Mouse (Mus musculus): ENCODE data around the gene Kpna6.

Gene Kpna6

DNA sequence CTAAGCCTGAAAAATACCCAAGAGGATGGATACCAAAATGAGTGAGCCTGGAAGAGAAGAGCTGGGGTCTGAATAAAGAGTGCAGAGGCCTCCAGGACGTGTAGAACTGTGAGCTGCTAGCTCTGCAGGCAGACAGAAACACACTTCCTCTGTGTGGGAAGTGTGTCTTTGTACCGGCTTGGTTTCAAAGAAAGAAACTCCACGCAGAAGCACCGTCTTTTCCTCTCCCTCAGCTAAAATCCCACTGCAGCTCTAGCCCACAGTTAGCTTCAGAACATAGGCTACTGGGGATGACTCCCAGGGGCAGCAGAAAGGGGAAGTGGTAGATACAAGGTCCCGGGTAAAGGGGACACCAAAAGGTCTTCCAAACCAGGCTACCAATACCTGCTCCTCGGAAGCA is 27.4 kb downstream of the Kpna6 start:
- DNase-seq = no peak

DNA sequence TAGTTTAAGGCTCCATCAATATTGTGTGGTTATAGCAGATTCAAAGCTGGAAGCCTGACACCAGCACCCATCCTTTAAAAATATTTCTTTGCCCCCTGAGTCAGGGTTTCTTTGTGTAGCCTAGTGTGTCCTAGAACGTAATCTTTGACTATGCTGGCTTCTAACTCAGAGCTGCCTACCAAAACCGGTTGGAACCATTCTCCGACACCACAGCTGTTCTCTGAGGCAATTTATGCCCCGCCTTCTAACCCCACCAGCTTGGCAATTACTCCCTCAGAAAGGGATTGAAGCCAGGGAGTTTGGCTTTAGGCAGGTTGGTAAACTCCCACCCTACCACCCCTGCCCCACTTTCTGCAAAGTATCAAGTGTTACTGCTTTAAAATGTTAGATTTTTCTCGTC is 30.8 kb downstream of the Kpna6 start:
- peak in 1 of 2 experiments; percentile 24 for DNase-seq

GRCm38 (mm10) chr4:129640638-129641467 is 31.7 kb downstream of the Kpna6 start, which contains the start of gene Txlna:
TSS of gene Txlna (minus strand) at chr4:129641065.
- peak; percentile 98 for DNase-seq

- peak; percentile 37 to 56 for DNase-seq
These were observed 32.4 kb downstream of the Kpna6 start for GRCm38 (mm10) chr4:129640101-129640637.

GRCm38 (mm10) chr4:129639221-129639620 is 33.3 kb downstream of the Kpna6 start:
- DNase-seq = no peak

DNA sequence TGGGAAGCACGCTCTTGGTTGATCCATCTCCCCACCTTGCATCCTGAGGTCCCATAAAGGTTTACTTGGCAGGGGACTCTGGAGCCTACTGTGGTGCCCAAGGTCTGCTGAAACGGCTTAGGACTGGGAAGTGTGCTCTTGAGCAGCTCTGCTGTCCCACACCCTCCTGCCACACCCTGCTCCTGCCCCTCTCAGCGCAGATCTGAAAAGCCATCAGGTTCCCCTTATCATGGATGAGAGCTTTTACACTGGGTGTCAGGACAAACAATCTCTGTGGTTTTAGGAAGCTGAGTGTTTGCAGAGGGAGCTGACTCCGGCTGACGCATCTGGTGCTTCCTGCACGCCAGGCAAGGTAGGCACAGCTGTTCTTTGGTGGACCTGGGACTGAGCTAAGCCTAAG is 38.7 kb downstream of the Kpna6 start:
- DNase-seq = no peak

GRCm38 (mm10) chr4:129631867-129632266 is 40.7 kb downstream of the Kpna6 start:
- DNase-seq = no peak

DNA sequence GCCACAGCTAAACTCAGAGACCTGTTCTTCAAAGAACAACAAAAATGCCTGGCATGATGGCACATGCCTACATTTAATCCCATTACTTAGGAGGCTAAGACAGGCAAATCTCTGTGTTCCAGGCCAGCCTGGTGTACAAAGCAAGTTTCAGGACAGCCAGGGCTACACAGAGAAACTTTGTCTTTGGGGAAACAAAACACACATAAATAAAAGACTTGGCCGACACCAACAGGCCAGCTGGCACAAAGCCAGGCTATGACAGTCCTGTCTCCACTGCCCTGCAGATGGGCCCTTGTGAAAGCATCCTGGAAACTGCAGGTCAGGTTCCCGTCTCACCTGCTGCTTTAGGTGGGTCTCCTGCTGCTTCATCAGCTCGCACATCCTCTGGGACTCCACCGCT is 41.6 kb downstream of the Kpna6 start:
- DNase-seq = peak; percentile 58 to 78

DNA sequence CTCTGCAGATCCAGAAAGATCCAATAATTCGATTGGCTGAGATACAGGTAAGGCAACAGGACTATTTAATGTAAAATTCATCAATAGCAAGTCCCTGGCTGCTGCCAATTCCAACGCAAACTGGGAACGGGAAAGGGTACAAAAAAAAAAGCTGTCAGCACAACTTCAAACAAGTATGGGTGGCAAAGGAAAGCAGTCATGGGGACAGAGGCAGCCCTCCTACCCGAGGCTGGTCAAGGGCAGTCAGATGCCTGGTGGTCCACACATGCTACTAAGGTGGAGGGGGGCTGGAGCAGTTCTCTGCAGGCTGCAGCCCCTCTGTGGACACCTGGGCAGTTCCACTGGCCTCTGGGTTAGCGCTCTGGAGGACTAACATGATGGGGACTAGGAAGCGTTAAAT is 46.5 kb downstream of the Kpna6 start:
- no peak for DNase-seq

- no peak for DNase-seq
These were observed 47.1 kb downstream of the Kpna6 start for GRCm38 (mm10) chr4:129625496-129625895.

DNA sequence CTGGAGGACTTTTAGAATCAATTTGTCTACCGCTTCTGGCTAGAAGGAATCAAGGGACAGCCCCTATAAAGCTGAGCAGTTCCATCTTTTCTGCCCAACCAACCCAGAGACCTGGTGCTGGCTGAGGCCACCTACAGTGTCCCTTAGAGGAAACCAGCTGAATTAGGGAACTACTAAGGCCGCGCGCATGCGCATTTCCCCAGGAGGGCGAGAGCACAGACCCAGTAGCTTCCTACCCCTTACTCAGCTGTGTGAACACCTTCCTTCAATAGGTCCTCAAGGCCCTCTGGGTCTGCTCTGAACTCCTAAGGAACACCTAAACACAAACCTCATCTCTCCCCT is 47.6 kb downstream of the Kpna6 start:
- peak; percentile 39 to 68 for DNase-seq

DNA sequence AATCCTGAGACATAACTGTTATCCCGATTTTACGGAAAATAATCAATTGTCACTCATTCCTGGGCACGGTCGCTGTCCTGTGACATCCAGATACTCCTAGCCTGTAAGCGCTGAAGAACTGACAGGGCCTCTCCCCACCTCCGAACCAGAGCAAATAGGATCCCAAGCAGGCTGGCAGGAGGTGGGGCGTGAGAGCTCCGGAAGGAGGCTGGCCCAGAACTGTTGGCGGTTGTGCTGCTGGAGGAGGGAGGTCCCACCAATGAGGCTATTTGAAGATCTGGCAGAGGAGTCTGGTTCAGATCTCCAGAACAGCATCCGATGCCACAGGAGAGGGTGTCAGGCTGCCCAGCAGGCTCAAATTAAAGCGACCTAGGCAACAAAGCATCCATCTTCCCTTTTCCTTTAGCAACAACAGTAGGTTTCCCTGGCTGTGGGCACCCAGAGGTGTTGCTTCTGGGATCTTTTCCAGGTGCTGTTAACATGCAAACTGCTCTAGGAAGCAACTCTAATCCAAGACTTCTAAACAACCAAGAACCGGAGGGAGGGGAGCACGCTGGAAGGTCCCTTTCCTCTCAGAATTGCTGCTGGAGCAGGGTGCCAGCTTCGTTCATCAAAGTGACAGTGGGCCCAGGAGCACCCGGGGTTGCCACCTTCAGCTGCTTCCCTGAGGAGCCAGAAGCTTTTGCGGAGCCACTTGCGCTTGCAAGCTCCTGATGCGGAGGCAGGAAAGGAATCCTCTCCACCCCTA is 48.1 kb downstream of the Kpna6 start:
- peak; percentile 86 to 93 for DNase-seq

DNA sequence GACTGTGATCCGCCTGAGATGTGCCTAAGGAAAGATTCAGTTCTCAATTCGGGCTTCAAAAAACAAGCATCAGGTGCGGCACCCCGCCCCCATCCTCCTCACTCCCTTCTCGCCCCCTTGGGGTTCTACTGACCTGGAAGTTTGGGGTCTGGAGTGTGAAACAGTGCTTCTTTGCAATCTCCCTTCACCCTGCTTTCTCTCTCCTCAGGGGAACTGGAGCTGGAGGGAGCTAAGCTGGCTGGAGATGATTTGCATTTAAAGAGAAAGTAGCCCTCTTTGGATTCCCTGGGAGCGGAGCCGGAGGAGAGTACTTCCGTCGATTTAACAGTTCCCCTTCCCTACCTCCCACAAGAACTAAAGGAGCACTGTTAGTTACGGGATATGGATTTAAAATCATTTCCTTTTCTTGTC is 48.9 kb downstream of the Kpna6 start, which contains the start of gene Ccdc28b:
Ccdc28b (minus strand) TSS at position 267 of the 411 bp plus-strand sequence.
- DNase-seq = peak; percentile 62 to 64

DNA sequence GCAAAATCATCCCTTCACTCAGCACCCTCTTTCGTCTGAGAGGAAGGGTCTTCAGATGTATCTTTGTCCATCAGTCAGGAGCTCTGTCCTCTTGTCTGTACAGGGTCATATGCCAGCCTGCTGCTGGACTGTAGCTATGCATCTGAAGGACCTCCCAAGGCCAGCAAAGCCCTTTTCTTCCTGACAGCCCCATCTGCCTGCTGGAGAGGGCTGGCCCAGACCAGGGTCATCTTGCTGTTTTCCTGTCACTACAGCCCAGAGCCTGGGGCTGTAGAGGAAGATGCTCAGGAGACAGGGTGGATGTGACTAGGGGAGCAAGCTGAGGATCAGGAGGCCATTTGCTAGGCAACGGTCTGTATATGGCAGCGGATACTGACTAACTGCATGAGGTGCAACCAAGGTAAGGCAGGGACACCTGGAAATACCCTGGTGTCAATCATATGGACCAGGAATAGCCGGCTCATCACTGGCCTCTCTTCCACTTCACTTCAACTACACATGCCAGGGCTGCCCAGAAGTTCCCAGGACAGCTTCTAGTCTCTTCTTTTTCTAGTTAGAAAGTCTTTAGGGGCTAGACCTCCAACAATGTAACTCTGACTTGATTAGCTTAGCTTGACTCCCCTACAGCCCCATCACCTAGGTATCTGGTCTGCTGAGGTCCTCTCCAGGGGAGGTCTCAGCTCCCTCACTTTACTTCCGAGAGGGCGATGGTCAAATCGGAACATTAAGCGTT is 49.6 kb downstream of the Kpna6 start:
- DNase-seq = no peak

DNA sequence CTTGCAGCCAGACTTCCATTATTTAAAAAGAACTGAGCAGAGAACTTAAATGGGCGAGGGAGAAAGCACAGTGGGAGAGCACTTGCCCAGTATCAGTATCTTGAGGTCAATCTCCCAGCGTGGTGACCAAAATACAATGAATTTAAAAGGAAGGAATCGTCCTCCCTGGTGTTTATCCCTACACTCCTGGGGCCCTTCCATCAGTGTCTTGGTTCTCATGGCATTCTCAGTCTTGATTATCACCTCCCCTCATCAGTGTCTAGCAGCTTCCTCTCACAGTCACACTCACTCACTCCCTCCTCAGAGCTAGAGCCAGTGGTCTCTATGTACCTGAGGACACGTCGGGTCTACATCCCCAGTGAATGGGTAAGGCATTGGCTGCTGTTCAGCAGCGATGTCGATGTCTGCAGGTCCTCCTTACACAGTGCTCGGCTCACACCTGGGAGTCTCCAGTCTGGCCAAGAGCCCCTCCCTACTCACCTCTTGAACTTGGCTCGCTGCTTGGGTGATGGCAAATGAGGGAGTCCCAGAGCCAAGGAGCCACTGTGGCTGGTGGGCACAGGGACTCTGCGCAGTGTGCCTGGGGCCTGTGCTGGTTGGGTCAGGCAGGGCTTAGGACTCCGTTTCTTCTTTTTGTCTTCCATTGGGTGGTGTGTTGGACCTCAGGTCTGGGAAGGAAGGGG is 50.3 kb downstream of the Kpna6 start:
- no peak for DNase-seq

GRCm38 (mm10) chr4:129621283-129621841 is 51.2 kb downstream of the Kpna6 start:
- DNase-seq = peak; percentile 46 to 68

DNA sequence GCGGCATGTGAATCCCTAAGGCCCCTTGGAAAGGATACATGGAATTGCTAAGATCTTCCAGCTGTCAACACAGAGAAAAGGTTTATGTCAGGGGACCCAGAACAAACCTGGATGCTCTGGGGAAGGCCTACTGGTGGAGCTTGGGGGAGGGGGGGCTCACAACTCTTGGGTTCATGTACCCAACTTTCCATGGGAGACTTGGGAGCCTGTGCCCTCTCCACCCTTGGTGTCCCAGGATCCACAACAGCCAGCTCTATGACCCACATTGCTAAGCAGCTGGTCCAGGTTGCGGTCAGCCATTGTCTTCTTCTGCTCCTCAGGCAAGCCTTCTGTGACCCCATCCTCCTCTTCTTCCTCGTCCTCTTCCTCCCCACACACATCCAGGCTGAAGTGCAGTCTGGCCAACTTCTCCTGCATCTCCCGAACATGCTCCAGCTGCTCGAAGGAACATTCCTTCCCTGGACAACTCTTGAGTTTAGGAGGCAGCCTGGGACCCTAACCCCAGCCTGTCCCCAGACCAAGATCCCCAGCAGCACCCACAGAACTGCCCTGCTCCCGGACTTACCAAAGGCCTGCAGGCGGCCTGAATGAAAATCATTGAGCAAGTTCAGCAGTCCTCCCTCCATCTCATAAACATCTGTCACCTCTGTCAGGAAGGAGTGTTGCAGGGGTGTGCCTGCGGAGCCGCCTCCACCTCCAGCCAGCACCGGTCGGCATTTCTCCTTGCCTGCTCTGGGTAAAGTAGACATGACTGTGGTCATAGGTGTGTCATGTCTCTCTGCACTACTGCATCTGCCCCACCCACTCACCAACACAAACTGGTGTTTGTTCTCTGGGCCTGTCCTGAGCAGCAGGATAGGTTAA is 51.9 kb downstream of the Kpna6 start:
- peak in 1 of 2 experiments; percentile 12 for DNase-seq

DNA sequence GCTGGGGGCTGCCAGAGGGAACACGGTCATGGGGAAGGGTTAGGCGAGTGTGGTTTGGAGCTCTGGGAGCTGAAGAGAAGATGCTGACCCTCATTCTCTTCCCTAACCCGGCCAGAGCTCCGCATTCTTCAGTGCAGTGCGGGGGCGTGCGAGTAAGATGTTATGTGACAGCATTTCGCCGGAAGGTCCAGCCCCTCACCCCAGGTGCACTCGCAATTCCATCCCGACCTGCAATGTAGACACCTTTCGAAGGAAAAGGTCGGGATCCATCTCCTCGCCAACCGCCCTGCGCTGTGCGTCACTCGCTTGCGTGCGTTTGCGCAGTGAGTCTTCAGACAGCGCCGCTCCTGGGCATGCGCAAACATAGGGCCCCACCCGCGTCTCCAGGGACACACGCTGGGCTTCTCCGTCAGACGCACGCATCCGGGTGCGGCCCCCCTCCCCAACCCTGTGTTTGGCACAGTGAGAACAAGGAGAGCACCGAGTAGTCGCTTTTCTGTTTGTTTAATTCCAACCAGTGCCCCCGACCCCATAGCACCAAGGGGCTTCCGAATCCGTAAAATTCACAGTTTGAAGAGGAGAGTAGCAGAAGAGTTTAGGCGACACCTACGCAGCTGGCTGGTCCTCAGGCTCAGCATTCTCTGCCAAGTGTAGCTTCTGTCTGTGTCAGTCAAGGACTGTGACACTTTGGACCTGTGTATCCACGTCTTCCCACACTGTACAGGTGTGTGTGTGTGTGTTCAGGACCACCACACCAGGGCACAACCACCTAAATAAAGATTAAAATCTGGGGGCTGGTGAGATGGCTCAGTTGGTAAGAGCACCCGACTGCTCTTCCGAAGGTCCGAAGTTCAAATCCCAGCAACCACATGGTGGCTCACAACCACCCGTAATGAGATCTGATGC is 53.5 kb downstream of the Kpna6 start, which contains the start of gene Iqcc:
Iqcc (minus strand) TSS at position 314 of the 906 bp plus-strand sequence.
- DNase-seq = peak; percentile 97 to 98

GRCm38 (mm10) chr4:129618031-129618430 is 54.5 kb downstream of the Kpna6 start:
- DNase-seq = no peak
